Mouse (Mus musculus): ENCODE measurements around the gene Smad3. TPM values are rescaled to one million over a fixed set of nuclear protein-coding genes. Genes with fewer than 3 reads are reported as not detected.

Smad3 gene
- total RNA-seq, 2 experiments from 2014 or later = 40.1 to 45.2 TPM

GRCm38 (mm10) chr9:63744595-63744994 lies 13.2 kb downstream of the Smad3 start:
- DNase-seq = no peak

GRCm38 (mm10) chr9:63743775-63744174 lies 14.0 kb downstream of the Smad3 start:
- DNase-seq = no peak

- no peak for DNase-seq
Measured at GRCm38 (mm10) chr9:63742887-63743660, 14.7 kb downstream of the Smad3 start.

GRCm38 (mm10) chr9:63742318-63742717 lies 15.5 kb downstream of the Smad3 start:
- DNase-seq = no peak

- DNase-seq = no peak
Measured at GRCm38 (mm10) chr9:63741792-63742191, 16.0 kb downstream of the Smad3 start.

GRCm38 (mm10) chr9:63740320-63740841 lies 17.4 kb downstream of the Smad3 start:
- DNase-seq = no peak

GRCm38 (mm10) chr9:63738830-63739229 lies 19.0 kb downstream of the Smad3 start:
- no peak for DNase-seq

GRCm38 (mm10) chr9:63738086-63738701 lies 19.6 kb downstream of the Smad3 start:
- DNase-seq = no peak

- DNase-seq = no peak
Measured at GRCm38 (mm10) chr9:63737426-63737931, 20.3 kb downstream of the Smad3 start.

- no peak for DNase-seq
Measured at GRCm38 (mm10) chr9:63734261-63734660, 23.5 kb downstream of the Smad3 start.

GRCm38 (mm10) chr9:63732700-63733099 lies 25.1 kb downstream of the Smad3 start:
- no peak for DNase-seq

- DNase-seq = no peak
Measured at GRCm38 (mm10) chr9:63731114-63731828, 26.5 kb downstream of the Smad3 start.

- DNase-seq = no peak
Measured at GRCm38 (mm10) chr9:63728969-63729368, 28.8 kb downstream of the Smad3 start.

- DNase-seq = no peak
Measured at GRCm38 (mm10) chr9:63727070-63727469, 30.7 kb downstream of the Smad3 start.

- no peak for DNase-seq
Measured at GRCm38 (mm10) chr9:63726088-63727010, 31.4 kb downstream of the Smad3 start.

- DNase-seq = no peak
Measured at GRCm38 (mm10) chr9:63724750-63725149, 33.0 kb downstream of the Smad3 start.

- DNase-seq = no peak
Measured at GRCm38 (mm10) chr9:63722918-63723317, 34.9 kb downstream of the Smad3 start.

GRCm38 (mm10) chr9:63722350-63722749 lies 35.4 kb downstream of the Smad3 start:
- DNase-seq = no peak

- no peak for DNase-seq
Measured at GRCm38 (mm10) chr9:63721573-63722275, 36.1 kb downstream of the Smad3 start.

- DNase-seq = no peak
Measured at GRCm38 (mm10) chr9:63720715-63721114, 37.1 kb downstream of the Smad3 start.

- DNase-seq = no peak
Measured at GRCm38 (mm10) chr9:63719770-63720440, 37.9 kb downstream of the Smad3 start.
